Mouse (Mus musculus): Measurements from ENCODE around the gene Slc35b4. TPM values are rescaled to one million over a fixed set of nuclear protein-coding genes. Genes with fewer than 3 reads are reported as not detected.

The Slc35b4 gene
- polyA plus RNA-seq, 1 experiment = 39.9 TPM

DNA sequence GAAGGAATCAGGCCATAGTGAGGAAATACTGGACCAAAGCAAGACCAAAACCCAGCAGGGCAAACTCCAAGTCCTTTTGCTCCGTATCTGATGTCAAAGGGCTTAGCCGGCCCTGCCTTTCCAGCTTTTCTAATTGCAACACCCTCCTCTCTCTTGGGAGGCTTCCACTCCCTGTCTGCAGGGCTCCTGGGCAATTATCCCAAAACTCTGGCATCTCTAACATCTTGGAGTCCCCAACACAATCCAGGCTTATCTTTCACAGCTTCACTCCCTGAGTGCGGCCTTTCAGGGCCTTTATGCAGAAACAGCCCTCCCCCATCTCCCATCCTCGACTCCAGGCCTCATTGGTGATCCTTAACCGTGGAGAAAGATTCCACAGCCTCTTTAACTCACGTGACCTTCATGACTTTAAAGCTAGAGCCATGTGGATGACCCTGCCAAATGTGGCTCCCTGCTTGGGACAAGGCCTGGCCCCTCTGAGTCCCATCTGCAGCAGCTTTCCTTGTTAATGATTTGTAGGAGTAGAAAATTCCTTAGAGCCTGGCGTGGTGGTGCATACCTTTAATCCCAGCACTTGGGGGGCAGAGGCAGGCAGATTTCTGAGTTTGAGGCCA lies 11.2 kb upstream of the Slc35b4 start:
- peak; percentile 40 for DNase-seq (ENCODE audit: low read depth)
- TF ChIP-seq CTCF (IDR thresholded peaks at IDR 0.05; ENCODE audit: borderline replicate concordance, extremely low read depth, insufficient read depth, insufficient read length) (no peak), POLR2A (IDR thresholded peaks at IDR 0.05; ENCODE audit: borderline replicate concordance, extremely low read depth, insufficient read depth, insufficient read length, poor library complexity, severe bottlenecking) (no peak)

DNA sequence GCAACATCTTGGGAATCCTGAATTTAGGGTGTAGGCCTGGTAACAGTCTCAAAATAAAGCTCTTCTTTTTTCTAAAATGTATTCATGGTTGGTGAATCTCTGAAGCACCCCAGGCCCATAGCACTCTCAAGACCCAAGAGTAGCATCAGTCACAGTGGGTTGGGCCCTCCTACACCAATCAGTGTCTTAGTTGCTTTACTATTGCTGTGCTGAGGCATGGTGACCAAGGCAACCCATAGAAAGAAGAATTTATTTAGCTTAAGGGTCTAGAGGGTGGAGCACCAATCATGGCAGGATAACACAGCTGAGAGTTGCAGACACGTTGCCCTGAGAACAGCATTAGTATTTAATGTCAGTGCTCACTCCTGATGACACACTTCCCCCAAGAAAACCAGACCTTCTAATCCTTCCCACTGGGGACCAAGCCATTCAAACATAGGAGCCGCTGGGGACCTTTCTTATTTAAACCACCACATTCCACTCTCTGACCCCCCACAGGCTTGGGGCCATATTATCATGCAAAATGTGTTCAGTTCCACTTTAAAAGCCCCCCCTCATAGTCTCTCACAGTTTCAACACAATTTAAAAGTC lies 10.5 kb upstream of the Slc35b4 start:
- TF ChIP-seq CTCF (IDR thresholded peaks at IDR 0.05; ENCODE audit: borderline replicate concordance, extremely low read depth, insufficient read depth, insufficient read length) = no peak
- TF ChIP-seq POLR2A (IDR thresholded peaks at IDR 0.05; ENCODE audit: borderline replicate concordance, extremely low read depth, insufficient read depth, insufficient read length, poor library complexity, severe bottlenecking) = no peak
- DNase-seq (ENCODE audit: low read depth) = peak; percentile 50

DNA sequence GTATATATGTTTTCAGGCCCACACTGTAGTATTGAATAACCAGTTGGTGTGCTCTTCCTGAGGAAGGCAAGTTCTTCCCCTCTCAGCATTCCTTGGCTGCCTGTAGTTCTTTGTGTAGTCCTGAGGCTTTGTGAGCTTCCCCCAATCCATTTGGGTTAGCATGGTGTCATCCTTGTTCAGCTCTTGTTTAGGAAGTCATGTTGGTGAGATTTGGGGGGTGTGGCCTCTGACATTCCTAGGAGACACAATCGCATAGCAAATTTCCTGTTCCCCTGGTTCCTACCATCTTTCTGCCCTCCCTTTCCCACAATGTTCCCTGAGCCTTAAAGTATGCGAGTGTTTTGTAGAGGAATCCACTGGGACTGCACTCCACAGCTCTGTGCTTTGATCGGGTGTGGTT lies 6.4 kb upstream of the Slc35b4 start:
- no peak for TF ChIP-seq CTCF (IDR thresholded peaks at IDR 0.05; ENCODE audit: borderline replicate concordance, extremely low read depth, insufficient read depth, insufficient read length)
- TF ChIP-seq POLR2A (IDR thresholded peaks at IDR 0.05; ENCODE audit: borderline replicate concordance, extremely low read depth, insufficient read depth, insufficient read length, poor library complexity, severe bottlenecking) = no peak
- no peak for DNase-seq (ENCODE audit: low read depth)

DNA sequence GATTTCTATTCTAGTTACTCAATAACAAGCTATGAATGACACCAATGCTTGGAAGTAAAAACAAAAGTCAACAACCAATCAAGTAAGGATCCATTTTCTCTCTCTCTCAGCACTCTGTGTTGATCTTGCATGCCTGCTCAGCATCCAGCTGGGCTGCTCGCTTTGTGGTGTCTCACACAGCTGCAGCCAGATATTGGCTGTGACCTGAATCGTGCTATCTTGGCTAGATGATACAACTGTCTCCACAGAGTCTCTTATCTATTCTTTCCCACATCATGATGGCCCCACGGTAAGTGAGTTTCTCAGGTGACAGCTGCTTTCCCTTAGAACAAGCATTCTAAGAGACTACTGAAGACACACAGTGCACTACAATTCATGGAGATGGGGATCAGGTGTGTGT lies 5.0 kb upstream of the Slc35b4 start:
- TF ChIP-seq POLR2A (IDR thresholded peaks at IDR 0.05; ENCODE audit: borderline replicate concordance, extremely low read depth, insufficient read depth, insufficient read length, poor library complexity, severe bottlenecking) (no peak), CTCF (IDR thresholded peaks at IDR 0.05; ENCODE audit: borderline replicate concordance, extremely low read depth, insufficient read depth, insufficient read length) (no peak)
- DNase-seq (ENCODE audit: low read depth) = no peak

DNA sequence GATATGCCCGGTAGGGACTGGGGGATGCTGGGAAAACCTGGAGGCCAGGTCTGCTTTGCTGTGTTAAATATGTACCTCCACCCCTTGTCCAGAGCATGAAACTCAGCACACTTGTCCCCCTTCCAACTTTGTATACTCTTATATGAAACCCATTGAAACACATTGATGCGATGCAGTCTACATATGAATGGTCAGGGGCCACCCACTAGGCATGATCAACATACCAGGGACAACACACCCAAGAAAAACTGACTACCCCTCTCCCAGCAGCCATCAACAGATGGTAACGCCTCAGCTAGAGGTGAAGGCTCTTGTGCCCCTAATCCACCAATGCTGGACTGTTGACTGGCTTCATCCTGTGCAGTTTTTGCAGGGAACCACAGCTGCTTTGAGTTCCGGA lies 3.0 kb upstream of the Slc35b4 start:
- no peak for DNase-seq (ENCODE audit: low read depth)
- TF ChIP-seq CTCF (IDR thresholded peaks at IDR 0.05; ENCODE audit: borderline replicate concordance, extremely low read depth, insufficient read depth, insufficient read length) = no peak
- no peak for TF ChIP-seq POLR2A (IDR thresholded peaks at IDR 0.05; ENCODE audit: borderline replicate concordance, extremely low read depth, insufficient read depth, insufficient read length, poor library complexity, severe bottlenecking)

DNA sequence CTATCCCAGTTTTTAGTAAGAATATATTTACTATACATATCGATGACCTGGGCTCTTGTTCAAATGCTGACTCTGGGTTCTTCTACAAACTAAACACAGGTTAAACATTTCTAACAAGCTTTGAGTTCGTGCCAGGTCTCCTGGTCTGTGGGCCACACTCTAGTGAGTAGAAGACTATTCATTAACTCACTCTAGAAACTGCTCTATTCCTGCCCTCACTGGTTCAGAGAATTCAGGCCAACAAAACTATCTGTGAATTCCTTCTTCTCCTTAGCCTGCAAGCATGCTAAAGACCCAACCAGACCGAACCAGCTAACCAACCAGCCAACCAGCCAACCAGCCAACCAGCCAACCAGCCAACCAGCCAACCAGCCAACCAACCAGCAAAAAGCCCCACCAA lies 2.1 kb upstream of the Slc35b4 start:
- TF ChIP-seq CTCF (IDR thresholded peaks at IDR 0.05; ENCODE audit: borderline replicate concordance, extremely low read depth, insufficient read depth, insufficient read length) (no peak), POLR2A (IDR thresholded peaks at IDR 0.05; ENCODE audit: borderline replicate concordance, extremely low read depth, insufficient read depth, insufficient read length, poor library complexity, severe bottlenecking) (no peak)
- DNase-seq (ENCODE audit: low read depth) = no peak

DNA sequence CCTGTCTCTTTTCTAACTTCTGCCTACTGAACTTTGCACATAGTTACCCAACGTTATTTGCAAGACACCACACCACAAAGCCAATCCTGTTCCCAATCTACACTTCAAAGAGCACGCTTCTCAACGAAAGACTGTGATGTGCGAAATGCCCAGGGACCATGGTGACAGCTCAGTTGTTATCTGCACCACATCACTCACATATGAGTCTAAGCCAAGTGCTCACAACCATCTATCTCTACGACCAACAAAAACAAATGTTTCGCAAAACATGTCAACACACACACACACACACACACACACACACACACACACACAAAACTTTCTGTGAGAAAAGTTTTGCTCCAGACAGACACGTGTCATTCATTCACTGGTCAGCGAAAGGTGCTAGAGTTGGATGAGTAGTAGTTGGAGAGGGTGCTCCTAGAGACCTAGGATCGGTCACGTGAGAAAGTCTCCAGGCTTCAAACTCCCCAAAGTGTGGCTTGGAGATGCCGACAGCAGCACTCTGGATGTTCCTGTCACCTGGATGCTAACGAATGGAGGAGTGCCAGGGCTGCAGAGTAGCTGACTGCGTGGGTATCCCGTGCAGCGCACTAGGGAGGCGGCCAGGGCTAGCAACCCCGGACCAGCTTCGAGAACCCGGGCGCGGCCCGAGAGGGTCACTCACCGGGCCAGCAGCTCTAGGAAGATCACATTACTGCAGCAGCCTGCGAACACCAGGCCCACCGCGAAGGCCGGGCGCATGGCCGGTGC lies 624 bp downstream of the Slc35b4 start:
- TF ChIP-seq CTCF (IDR thresholded peaks at IDR 0.05; ENCODE audit: borderline replicate concordance, extremely low read depth, insufficient read depth, insufficient read length) = no peak
- no peak for TF ChIP-seq POLR2A (IDR thresholded peaks at IDR 0.05; ENCODE audit: borderline replicate concordance, extremely low read depth, insufficient read depth, insufficient read length, poor library complexity, severe bottlenecking)
- DNase-seq (ENCODE audit: low read depth) = no peak

DNA sequence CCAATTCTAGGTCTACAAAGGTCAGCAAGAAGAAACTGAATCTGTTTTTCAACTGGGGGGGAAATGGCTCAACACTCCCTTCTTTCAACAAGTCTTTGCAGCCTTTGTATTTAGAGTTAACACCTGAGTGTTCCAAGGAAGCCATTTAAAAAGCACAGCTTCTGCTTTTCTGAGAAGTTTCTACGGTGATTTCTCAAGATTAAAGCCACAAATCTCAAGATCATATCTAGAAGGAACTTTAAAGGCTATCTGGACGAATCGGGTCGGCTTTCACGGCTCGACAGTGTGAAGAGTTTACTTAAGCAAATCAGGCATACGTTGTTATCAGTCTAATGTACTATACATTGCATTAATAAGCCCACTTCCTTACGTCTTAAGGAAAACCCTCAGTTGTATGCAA lies 2.2 kb downstream of the Slc35b4 start:
- no peak for TF ChIP-seq CTCF (IDR thresholded peaks at IDR 0.05; ENCODE audit: borderline replicate concordance, extremely low read depth, insufficient read depth, insufficient read length)
- no peak for TF ChIP-seq POLR2A (IDR thresholded peaks at IDR 0.05; ENCODE audit: borderline replicate concordance, extremely low read depth, insufficient read depth, insufficient read length, poor library complexity, severe bottlenecking)
- DNase-seq (ENCODE audit: low read depth) = no peak

DNA sequence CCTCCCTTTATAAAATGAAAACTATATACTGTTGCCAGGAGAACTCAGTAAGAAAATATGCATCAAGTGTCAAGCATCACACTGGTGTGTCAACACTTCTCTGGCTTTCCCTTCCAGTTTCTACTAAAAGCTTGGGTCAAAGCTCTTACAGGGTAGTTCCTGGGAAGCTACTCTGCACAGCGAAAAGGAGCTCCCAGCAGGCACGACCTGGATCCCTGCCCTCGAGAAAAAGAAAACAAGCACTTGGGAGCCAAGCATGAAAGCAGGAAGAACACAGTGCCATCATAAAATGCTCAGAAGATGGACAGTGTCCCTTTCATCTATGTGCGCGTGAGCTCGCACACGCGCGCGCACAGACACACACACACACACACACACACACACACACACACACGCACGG lies 3.7 kb downstream of the Slc35b4 start:
- no peak for DNase-seq (ENCODE audit: low read depth)
- TF ChIP-seq POLR2A (IDR thresholded peaks at IDR 0.05; ENCODE audit: borderline replicate concordance, extremely low read depth, insufficient read depth, insufficient read length, poor library complexity, severe bottlenecking) (no peak), CTCF (IDR thresholded peaks at IDR 0.05; ENCODE audit: borderline replicate concordance, extremely low read depth, insufficient read depth, insufficient read length) (no peak)

DNA sequence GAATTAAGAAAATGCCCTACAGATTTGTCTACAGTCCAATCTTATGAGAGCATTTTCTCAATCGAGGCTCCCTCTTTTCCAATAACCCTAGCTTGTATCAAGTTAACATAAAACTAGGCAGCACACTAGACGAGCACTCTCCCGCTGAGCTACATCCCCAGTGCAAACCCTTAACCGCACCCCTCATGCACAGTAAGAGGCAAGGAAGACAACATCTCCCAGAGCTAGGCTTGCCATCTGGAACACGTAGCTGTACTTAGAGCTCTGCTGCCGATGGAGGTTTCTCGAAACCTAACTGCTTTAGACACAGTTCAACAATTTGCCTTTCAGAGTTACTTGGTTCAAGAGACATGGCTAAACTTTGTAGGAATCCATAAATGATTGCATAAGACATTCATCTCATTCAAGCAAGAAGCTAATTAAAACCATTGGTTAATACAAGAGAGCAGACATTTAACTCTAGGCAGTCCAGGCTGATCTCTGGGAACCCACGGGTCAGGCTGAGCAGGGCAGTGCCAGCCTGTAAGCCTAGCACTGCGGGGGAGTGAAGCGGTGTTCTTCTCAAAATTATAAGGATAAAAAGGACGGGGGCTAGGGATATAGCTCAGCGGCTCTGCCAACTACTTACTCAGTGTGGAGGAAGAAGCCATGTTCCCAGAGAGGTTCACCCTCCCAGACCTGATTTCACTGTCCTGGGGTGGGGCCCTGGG lies 5.0 kb downstream of the Slc35b4 start:
- TF ChIP-seq POLR2A (IDR thresholded peaks at IDR 0.05; ENCODE audit: borderline replicate concordance, extremely low read depth, insufficient read depth, insufficient read length, poor library complexity, severe bottlenecking) = no peak
- no peak for TF ChIP-seq CTCF (IDR thresholded peaks at IDR 0.05; ENCODE audit: borderline replicate concordance, extremely low read depth, insufficient read depth, insufficient read length)
- no peak for DNase-seq (ENCODE audit: low read depth)

DNA sequence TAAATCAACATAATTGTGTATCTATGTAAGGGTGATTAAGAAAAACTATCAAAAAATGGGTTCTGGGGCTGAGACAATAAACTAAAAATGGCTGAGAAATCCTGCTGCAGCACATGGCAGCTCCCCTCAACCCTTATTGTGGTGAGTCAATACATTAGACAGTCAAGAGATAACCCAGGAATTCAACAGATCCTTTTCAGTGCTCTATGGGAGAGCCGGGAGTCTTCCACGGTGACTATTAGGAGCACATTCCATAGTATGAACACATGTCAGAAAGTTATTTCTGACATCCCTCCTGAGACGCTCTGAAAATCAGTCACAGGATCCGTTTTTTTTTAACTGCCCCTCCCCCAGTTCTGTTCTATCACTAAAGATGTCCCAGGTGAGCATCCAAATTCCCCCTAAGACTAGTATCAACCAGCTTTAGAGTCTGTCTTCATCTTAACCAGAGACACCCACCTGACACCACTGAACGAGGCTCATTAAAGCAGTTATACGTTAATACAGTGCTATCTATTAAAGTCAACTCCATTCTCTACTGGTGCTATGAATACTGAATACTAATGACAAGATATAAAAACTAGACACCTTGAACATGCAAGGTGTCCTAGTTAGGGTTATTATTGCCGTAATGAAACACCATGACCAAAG lies 5.9 kb downstream of the Slc35b4 start:
- TF ChIP-seq POLR2A (IDR thresholded peaks at IDR 0.05; ENCODE audit: borderline replicate concordance, extremely low read depth, insufficient read depth, insufficient read length, poor library complexity, severe bottlenecking) (no peak), CTCF (IDR thresholded peaks at IDR 0.05; ENCODE audit: borderline replicate concordance, extremely low read depth, insufficient read depth, insufficient read length) (no peak)
- DNase-seq (ENCODE audit: low read depth) = no peak

Measured in brain, embryonic 14.5 days (tissue).